Mouse (Mus musculus): ENCODE measurements around the gene Enah. TPM values are rescaled to one million over a fixed set of nuclear protein-coding genes. Genes with fewer than 3 reads are reported as not detected.

Enah gene
- polyA plus RNA-seq, 1 experiment from 2014 or later, result 1.1 TPM

GRCm38 (mm10) chr1:182026821-182027220, 7.0 kb upstream of the Enah start:
- Histone ChIP-seq H3K9me3 (replicated peaks) (no peaks in the 10 kb centered on the region), H3K27ac (no peak overlapping the region), H3K27me3 (peaks cover 13% of the 10 kb centered on the region), H3K4me3 (replicated peaks) (no peak overlapping the region), H3K36me3 (no peaks in the 10 kb centered on the region), H3K4me2 (no peak overlapping the region), H3K4me1 (replicated peaks) (no peaks in the 10 kb centered on the region), H3K9ac (no peak overlapping the region)
- WGBS (ENCODE audit: insufficient replicate concordance), result 72% methylated on average over 5 of the region's 5 CpGs
- ATAC-seq (ENCODE audit: low read depth) (no peak), DNase-seq (no peak)

- Histone ChIP-seq H3K4me1 (replicated peaks) (no peaks in the 10 kb centered on the region), H3K27me3 (peaks cover 20% of the 10 kb centered on the region), H3K4me3 (replicated peaks) (no peak overlapping the region), H3K4me2 (no peak overlapping the region), H3K27ac (no peak overlapping the region), H3K36me3 (no peaks in the 10 kb centered on the region), H3K9me3 (replicated peaks) (no peaks in the 10 kb centered on the region), H3K9ac (no peak overlapping the region)
- no peak for DNase-seq
- 71% methylated on average over 7 of the region's 7 CpGs for WGBS (ENCODE audit: insufficient replicate concordance)
- no peak for ATAC-seq (ENCODE audit: low read depth)
Measured at GRCm38 (mm10) chr1:182026120-182026519, 6.3 kb upstream of the Enah start.

GRCm38 (mm10) chr1:182021691-182022299, 2.0 kb upstream of the Enah start:
- DNase-seq (no peak), ATAC-seq (ENCODE audit: low read depth) (no peak)
- H3K4me3 ChIP-seq (replicated peaks), result no peak overlapping the region
- no peak overlapping the region for H3K27ac ChIP-seq
- no peaks in the 10 kb centered on the region for H3K36me3 ChIP-seq
- 67% methylated on average over 6 of the region's 6 CpGs for WGBS (ENCODE audit: insufficient replicate concordance)
- no peaks in the 10 kb centered on the region for H3K4me1 ChIP-seq (replicated peaks)
- H3K4me2 ChIP-seq, result no peak overlapping the region
- H3K9ac ChIP-seq, result no peak overlapping the region
- H3K9me3 ChIP-seq (replicated peaks), result no peaks in the 10 kb centered on the region
- H3K27me3 ChIP-seq, result peaks cover 59% of the 10 kb centered on the region

GRCm38 (mm10) chr1:182020831-182021460, 1.2 kb upstream of the Enah start:
- Histone ChIP-seq H3K4me2 (peak overlapping the region; percentile 72), H3K4me3 (replicated peaks) (no peak overlapping the region), H3K36me3 (no peaks in the 10 kb centered on the region), H3K9ac (no peak overlapping the region), H3K4me1 (replicated peaks) (no peaks in the 10 kb centered on the region), H3K27ac (no peak overlapping the region), H3K9me3 (replicated peaks) (no peaks in the 10 kb centered on the region), H3K27me3 (peaks cover 60% of the 10 kb centered on the region)
- ATAC-seq (ENCODE audit: low read depth), result no peak
- WGBS (ENCODE audit: insufficient replicate concordance), result 38% methylated on average over 11 of the region's 11 CpGs
- no peak for DNase-seq

- peaks cover 60% of the 10 kb centered on the region for H3K27me3 ChIP-seq
- no peaks in the 10 kb centered on the region for H3K4me1 ChIP-seq (replicated peaks)
- H3K36me3 ChIP-seq, result no peaks in the 10 kb centered on the region
- peak; percentile 59 for ATAC-seq (ENCODE audit: low read depth)
- no peak for DNase-seq
- WGBS (ENCODE audit: insufficient replicate concordance), result under 1% methylated on average over 44 of the region's 104 CpGs
- H3K9me3 ChIP-seq (replicated peaks), result no peaks in the 10 kb centered on the region
- peak overlapping the region; percentile 64 for H3K4me3 ChIP-seq (replicated peaks)
- peak overlapping the region; percentile 72 for H3K4me2 ChIP-seq
- H3K9ac ChIP-seq, result peak overlapping the region; percentile 56
- no peak overlapping the region for H3K27ac ChIP-seq
Measured at GRCm38 (mm10) chr1:182019266-182019925, 394 bp downstream of the Enah start.

GRCm38 (mm10) chr1:182018397-182019265, 1.2 kb downstream of the Enah start:
- H3K4me3 ChIP-seq (replicated peaks), result peak overlapping the region; percentile 64
- DNase-seq, result no peak
- ATAC-seq (ENCODE audit: low read depth), result 0 out of 2 replicates have a peak, but pooled peaks have one; percentile 23
- H3K9me3 ChIP-seq (replicated peaks), result no peaks in the 10 kb centered on the region
- H3K9ac ChIP-seq, result peak overlapping the region; percentile 56
- peak overlapping the region; percentile 72 for H3K4me2 ChIP-seq
- H3K4me1 ChIP-seq (replicated peaks), result no peaks in the 10 kb centered on the region
- WGBS (ENCODE audit: insufficient replicate concordance), result 3% methylated on average over 29 of the region's 29 CpGs
- H3K27me3 ChIP-seq, result peaks cover 60% of the 10 kb centered on the region
- H3K27ac ChIP-seq, result no peak overlapping the region
- no peaks in the 10 kb centered on the region for H3K36me3 ChIP-seq

GRCm38 (mm10) chr1:182005831-182006230, 14.0 kb downstream of the Enah start:
- ATAC-seq (ENCODE audit: low read depth) (no peak), DNase-seq (no peak)
- Histone ChIP-seq H3K9ac (no peak overlapping the region), H3K9me3 (replicated peaks) (no peaks in the 10 kb centered on the region), H3K36me3 (no peaks in the 10 kb centered on the region), H3K27me3 (no peaks in the 10 kb centered on the region), H3K4me3 (replicated peaks) (no peak overlapping the region), H3K27ac (no peak overlapping the region), H3K4me1 (replicated peaks) (no peaks in the 10 kb centered on the region; the same call in 1 of the 2 replicates), H3K4me2 (no peak overlapping the region)
- 9% methylated on average over 1 of the region's 1 CpGs for WGBS (ENCODE audit: insufficient replicate concordance)

- H3K4me3 ChIP-seq (replicated peaks), result no peak overlapping the region
- no peak overlapping the region for H3K27ac ChIP-seq
- no peaks in the 10 kb centered on the region for H3K9me3 ChIP-seq (replicated peaks)
- ATAC-seq (ENCODE audit: low read depth), result no peak
- WGBS (ENCODE audit: insufficient replicate concordance), result 89% methylated on average over 4 of the region's 4 CpGs
- H3K27me3 ChIP-seq, result no peaks in the 10 kb centered on the region
- H3K4me1 ChIP-seq (replicated peaks), result no peaks in the 10 kb centered on the region
- H3K36me3 ChIP-seq, result no peaks in the 10 kb centered on the region
- no peak for DNase-seq
- no peak overlapping the region for H3K4me2 ChIP-seq
- no peak overlapping the region for H3K9ac ChIP-seq
Measured at GRCm38 (mm10) chr1:181998673-181999072, 21.1 kb downstream of the Enah start.

GRCm38 (mm10) chr1:181997791-181998190, 22.0 kb downstream of the Enah start:
- no peak overlapping the region for H3K4me2 ChIP-seq
- no peak overlapping the region for H3K4me3 ChIP-seq (replicated peaks)
- H3K36me3 ChIP-seq, result no peaks in the 10 kb centered on the region
- DNase-seq (no peak), ATAC-seq (ENCODE audit: low read depth) (no peak)
- H3K27me3 ChIP-seq, result no peaks in the 10 kb centered on the region
- H3K4me1 ChIP-seq (replicated peaks), result no peaks in the 10 kb centered on the region
- H3K27ac ChIP-seq, result no peak overlapping the region
- H3K9ac ChIP-seq, result no peak overlapping the region
- no peaks in the 10 kb centered on the region for H3K9me3 ChIP-seq (replicated peaks)
- 69% methylated on average over 3 of the region's 3 CpGs for WGBS (ENCODE audit: insufficient replicate concordance)

GRCm38 (mm10) chr1:181993597-181993996, 26.2 kb downstream of the Enah start:
- ATAC-seq (ENCODE audit: low read depth) (no peak), DNase-seq (no peak)
- no peak overlapping the region for H3K4me3 ChIP-seq (replicated peaks)
- no peaks in the 10 kb centered on the region for H3K4me1 ChIP-seq (replicated peaks)
- H3K9ac ChIP-seq, result no peak overlapping the region
- H3K9me3 ChIP-seq (replicated peaks), result no peaks in the 10 kb centered on the region
- no peaks in the 10 kb centered on the region for H3K36me3 ChIP-seq
- H3K27ac ChIP-seq, result no peak overlapping the region
- H3K27me3 ChIP-seq, result no peaks in the 10 kb centered on the region
- WGBS (ENCODE audit: insufficient replicate concordance), result 51% methylated on average over 5 of the region's 5 CpGs
- H3K4me2 ChIP-seq, result no peak overlapping the region

GRCm38 (mm10) chr1:181988367-181988766, 31.4 kb downstream of the Enah start:
- WGBS (ENCODE audit: insufficient replicate concordance), result 74% methylated on average over 2 of the region's 2 CpGs
- ATAC-seq (ENCODE audit: low read depth) (no peak), DNase-seq (no peak)

More at GRCm38 (mm10) chr1:181988367-181988766, 31.4 kb downstream of the Enah start:
- Histone ChIP-seq H3K4me3 (replicated peaks) (no peak overlapping the region), H3K4me2 (no peak overlapping the region), H3K9ac (no peak overlapping the region), H3K36me3 (no peaks in the 10 kb centered on the region), H3K27me3 (no peaks in the 10 kb centered on the region), H3K4me1 (replicated peaks) (no peaks in the 10 kb centered on the region), H3K9me3 (replicated peaks) (no peaks in the 10 kb centered on the region), H3K27ac (no peak overlapping the region)
